Mouse (Mus musculus) right cerebral cortex, adult 2 months (tissue): ENCODE results near the gene Zfp513.

Experiments
- DNase-seq, 2 experiments: peaks; one replicate each; pipeline ENCODE4 v3.0.0; 2021 to 2022; ENCODE audit warnings: low spot score in 2 of 2

The Zfp513 gene

DNA sequence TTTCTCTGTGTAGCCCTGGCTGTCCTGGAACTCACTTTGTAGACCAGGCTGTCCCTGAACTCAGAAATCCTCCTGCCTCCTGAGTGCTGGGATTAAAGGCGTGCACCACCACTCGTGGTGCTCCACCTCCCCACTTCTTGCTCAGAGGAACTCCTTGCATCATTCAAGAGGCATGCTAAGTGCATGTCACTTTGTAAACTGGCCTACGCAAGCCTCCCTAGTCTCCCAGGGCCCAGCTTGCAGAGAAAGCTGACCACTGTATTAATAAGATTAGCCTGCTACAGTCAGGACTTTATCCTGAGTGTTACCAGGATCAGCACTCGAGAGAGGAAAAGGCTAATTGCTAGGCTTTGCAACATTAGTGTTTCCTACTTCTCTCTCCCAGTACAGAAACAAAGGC, 33.5 kb downstream of the Zfp513 start:
- DNase-seq = no peak

DNA sequence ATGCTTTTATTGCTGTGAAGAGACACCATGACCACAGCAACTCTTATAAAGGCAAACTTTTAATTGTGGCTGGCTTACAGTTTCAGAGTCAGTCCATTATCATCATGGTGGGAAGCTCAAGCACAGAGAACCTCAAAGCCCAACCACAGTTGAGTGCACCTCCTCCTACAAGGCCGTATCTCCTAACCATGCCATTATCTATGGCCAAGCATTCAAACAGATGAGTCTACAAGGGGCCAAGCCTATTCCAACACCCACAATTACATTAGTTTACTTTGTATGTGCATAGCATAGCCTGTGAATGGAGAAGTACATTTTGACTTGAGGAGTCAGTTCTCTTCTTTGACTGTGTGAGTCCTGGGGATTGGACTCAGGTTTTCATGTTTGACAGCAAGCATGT, 37.2 kb downstream of the Zfp513 start:
- DNase-seq = no peak

- DNase-seq = no peak
These were observed 39.6 kb downstream of the Zfp513 start for GRCm38 (mm10) chr5:31162462-31162861.

DNA sequence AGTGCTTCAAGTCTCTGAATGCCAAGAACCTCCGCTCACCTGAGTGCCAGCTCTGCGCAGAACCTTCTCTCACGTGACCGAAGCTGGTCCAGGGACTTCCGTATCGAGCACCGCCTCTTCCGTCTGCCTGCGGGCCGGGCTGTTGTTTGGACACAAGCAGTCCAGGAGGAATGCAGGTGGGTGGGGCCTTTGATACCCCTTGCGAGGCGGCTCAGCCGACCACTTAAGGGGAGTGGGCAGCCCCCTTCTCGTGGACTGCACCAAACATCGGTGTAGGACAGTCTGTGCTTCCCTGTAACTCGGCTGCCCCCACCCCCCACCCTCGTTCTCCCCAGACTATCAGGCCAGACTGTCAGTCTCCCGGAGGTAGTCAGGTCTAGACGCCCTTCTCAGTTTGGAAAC, 48.0 kb downstream of the Zfp513 start, which contains the start of gene Mpv17:
Gene Mpv17, minus strand, starts transcription at position 100 of the 402 bp plus-strand sequence.
- peak; percentile 81 to 87 for DNase-seq

DNA sequence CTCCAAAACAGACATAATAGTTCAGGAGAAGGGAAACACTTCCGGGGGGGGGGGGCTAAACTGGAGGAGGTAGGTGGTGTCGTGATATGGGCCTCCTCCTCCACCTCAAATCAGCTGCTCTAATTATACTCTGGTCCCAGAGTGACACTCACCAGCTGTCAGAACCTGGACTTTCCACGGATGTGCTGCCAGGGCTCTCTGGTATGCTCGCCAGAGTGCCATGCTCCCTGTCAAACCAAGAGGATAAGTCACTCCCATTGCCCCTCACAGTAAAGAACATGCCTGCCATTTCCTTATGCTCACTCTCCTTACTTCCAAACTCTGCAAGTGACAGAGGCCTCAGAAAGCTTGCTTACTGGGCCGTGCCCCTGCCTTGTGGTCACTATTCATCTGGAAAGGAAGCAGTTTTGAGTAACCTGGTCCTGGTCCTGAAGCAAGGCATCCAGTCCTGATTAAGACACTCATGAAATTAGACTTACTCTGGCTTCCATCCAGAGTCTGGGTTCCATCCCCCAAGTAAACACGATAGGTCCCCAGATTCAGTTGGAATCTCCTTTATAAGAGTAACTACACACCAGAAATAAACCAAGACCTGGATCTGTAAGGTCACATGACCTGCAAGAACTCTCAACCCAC, 48.5 kb downstream of the Zfp513 start:
- DNase-seq = peak in 1 of 2 experiments; percentile 20

DNA sequence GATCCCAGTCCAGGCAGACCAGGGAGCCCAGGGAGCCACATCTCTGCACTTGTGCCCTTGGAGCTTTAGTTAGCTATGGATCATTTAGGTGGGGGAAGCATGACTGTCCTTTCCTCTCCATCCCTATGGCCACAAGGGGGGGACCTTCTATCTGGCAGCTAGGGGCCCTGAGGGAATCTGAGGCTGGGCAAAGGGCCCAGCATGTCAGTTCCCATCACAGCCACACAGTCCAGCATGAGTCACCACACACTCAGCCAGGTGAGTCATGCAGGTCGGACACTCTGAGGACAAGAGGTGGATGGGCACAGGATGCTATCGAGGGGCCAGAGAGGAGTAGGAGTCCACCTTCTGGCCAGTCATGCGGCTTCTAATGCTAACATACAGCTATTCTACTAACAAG, 50.4 kb downstream of the Zfp513 start:
- no peak for DNase-seq

DNA sequence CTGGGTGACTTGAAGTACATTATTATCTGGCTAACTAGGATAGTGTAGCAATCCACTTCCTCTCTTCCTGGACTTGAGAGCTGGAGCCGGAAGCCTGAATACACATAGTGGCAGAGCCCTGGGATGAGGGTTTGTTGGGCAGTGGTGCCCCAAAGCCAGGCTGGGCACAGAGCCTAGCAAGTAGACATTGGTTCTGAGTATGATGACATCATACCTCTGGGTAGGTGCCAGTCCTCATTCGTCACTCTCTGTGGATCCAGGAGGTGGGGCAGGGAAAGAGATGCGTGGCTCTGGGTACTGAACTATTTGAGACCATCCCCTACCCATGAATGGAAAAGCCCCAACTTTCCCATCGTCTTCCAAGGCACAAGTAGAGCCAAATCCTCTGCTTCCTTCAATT, 52.3 kb downstream of the Zfp513 start:
- no peak for DNase-seq
